Mouse (Mus musculus): ENCODE results near the gene Fry. TPM values are rescaled to one million over a fixed set of nuclear protein-coding genes. Genes with fewer than 3 reads are reported as not detected.
A peak's percentile ranks its signal among the peaks of the same experiment; 100 is the strongest.

Gene Fry
- polyA plus RNA-seq, 1 experiment: 5.6 TPM

DNA sequence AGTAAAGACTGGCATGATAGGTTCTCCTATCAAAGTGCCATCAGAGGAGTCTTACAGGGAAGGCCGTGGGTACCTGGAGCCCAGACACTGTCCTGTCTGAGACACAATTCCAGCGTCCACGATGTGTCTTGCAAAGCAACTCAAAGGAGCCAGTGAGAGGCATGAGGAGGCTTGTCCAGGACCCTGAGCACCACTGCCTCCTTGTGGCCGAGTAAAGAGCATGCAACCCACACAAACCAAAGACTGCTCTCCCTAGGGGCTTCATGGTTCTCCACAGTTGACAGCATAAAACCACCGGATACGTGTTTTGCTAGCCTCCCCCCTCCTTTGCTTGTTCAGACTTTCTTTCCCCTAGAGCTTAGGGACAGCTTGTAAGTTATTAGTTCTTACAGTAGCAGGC is 39.2 kb downstream of the Fry start:
- no peaks in the 10 kb centered on the region for H3K4me1 ChIP-seq (ENCODE audit: control insufficient read depth, insufficient read depth, insufficient read length, low read length)
- no peak overlapping the region for H3K27ac ChIP-seq (ENCODE audit: insufficient read depth, low read depth, low read length)
- 42% methylated on average over 6 of the region's 6 CpGs for WGBS
- H3K36me3 ChIP-seq (ENCODE audit: control insufficient read depth, insufficient read depth, low read length): no peaks in the 10 kb centered on the region
- H3K27me3 ChIP-seq (ENCODE audit: control insufficient read depth, insufficient read depth, low read length): no peaks in the 10 kb centered on the region
- TF ChIP-seq POLR2A (IDR thresholded peaks at IDR 0.05; ENCODE audit: low read depth, low read length) (no peak), CTCF (IDR thresholded peaks at IDR 0.05; ENCODE audit: extremely low read depth, insufficient read length, insufficient replicate concordance, low read depth, low read length) (peak; percentile 72; the same call in 1 of the 2 replicates)
- no peak overlapping the region for H3K4me3 ChIP-seq (ENCODE audit: low read depth, low read length)

DNA sequence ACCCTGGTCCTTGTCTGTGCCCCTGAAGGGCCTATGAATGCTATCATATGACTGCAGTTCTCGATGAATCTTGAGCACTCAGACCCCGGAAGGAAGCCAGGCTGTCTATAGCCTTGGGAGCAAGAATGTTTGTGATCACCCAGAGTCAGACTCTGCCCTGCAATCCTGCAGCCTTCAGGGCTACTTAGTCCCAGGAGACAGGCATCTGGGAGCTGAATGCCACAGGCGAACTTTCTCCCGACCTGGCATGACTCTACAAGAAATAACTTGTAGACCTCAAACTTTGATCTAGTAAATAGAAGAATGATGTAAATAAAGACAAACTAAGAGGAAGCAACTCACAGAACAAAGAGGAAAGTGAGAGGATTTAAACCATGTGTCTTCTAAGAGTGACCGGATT is 40.7 kb downstream of the Fry start:
- Histone ChIP-seq H3K4me1 (ENCODE audit: control insufficient read depth, insufficient read depth, insufficient read length, low read length) (no peaks in the 10 kb centered on the region), H3K4me3 (ENCODE audit: low read depth, low read length) (no peak overlapping the region), H3K27ac (ENCODE audit: insufficient read depth, low read depth, low read length) (no peak overlapping the region), H3K36me3 (ENCODE audit: control insufficient read depth, insufficient read depth, low read length) (no peaks in the 10 kb centered on the region), H3K27me3 (ENCODE audit: control insufficient read depth, insufficient read depth, low read length) (no peaks in the 10 kb centered on the region)
- 59% methylated on average over 5 of the region's 5 CpGs for WGBS
- TF ChIP-seq POLR2A (IDR thresholded peaks at IDR 0.05; ENCODE audit: low read depth, low read length): no peak
- no peak for TF ChIP-seq CTCF (IDR thresholded peaks at IDR 0.05; ENCODE audit: extremely low read depth, insufficient read length, insufficient replicate concordance, low read depth, low read length)

DNA sequence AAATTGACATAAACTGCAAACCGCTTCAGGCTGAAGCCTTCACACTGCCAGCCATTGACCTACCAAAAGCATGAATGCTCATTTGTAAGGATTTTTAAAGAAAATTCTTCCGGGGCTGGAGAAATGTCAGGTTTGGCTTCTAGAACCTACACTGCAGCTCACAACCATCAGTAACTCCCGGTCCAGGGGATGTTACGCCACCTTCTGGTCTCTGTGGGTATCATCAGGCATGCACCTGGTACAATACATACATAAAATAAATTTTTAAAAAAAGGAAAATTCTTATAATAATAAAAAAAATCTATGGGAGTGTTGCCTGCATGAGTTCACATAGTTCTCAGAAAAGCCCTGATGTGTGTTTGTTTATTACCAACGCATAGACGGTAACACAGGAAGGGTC is 42.7 kb downstream of the Fry start:
- H3K27me3 ChIP-seq (ENCODE audit: control insufficient read depth, insufficient read depth, low read length): no peaks in the 10 kb centered on the region
- no peaks in the 10 kb centered on the region for H3K4me1 ChIP-seq (ENCODE audit: control insufficient read depth, insufficient read depth, insufficient read length, low read length)
- WGBS: 83% methylated on average over 6 of the region's 6 CpGs
- H3K27ac ChIP-seq (ENCODE audit: insufficient read depth, low read depth, low read length): no peak overlapping the region
- H3K4me3 ChIP-seq (ENCODE audit: low read depth, low read length): no peak overlapping the region
- no peaks in the 10 kb centered on the region for H3K36me3 ChIP-seq (ENCODE audit: control insufficient read depth, insufficient read depth, low read length)
- TF ChIP-seq POLR2A (IDR thresholded peaks at IDR 0.05; ENCODE audit: low read depth, low read length) (no peak), CTCF (IDR thresholded peaks at IDR 0.05; ENCODE audit: extremely low read depth, insufficient read length, insufficient replicate concordance, low read depth, low read length) (no peak; the same call in 1 of the 2 replicates)

DNA sequence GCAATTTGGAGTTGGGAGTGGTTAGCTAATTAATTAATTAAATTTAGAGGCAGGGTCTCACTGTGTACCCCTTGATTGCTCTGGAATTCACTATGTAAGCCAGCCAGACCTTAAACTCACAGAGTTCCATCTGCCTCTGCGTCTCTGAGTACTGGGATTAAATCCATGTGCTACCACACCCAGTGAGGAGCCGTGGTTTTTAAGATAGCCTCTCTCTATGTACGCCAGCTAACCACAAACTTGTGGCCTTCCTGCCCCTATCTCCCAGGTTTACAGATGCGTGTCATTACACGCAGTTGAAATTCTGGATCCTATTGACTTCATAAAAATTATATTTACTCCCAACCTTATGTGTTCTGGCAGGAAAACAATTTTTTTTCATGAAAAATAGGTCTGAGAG is 43.5 kb downstream of the Fry start:
- 69% methylated on average over 5 of the region's 5 CpGs for WGBS
- TF ChIP-seq CTCF (IDR thresholded peaks at IDR 0.05; ENCODE audit: extremely low read depth, insufficient read length, insufficient replicate concordance, low read depth, low read length): no peak
- no peak for TF ChIP-seq POLR2A (IDR thresholded peaks at IDR 0.05; ENCODE audit: low read depth, low read length)
- Histone ChIP-seq H3K36me3 (ENCODE audit: control insufficient read depth, insufficient read depth, low read length) (no peaks in the 10 kb centered on the region), H3K4me3 (ENCODE audit: low read depth, low read length) (no peak overlapping the region), H3K27ac (ENCODE audit: insufficient read depth, low read depth, low read length) (no peak overlapping the region), H3K27me3 (ENCODE audit: control insufficient read depth, insufficient read depth, low read length) (no peaks in the 10 kb centered on the region), H3K4me1 (ENCODE audit: control insufficient read depth, insufficient read depth, insufficient read length, low read length) (no peaks in the 10 kb centered on the region)

DNA sequence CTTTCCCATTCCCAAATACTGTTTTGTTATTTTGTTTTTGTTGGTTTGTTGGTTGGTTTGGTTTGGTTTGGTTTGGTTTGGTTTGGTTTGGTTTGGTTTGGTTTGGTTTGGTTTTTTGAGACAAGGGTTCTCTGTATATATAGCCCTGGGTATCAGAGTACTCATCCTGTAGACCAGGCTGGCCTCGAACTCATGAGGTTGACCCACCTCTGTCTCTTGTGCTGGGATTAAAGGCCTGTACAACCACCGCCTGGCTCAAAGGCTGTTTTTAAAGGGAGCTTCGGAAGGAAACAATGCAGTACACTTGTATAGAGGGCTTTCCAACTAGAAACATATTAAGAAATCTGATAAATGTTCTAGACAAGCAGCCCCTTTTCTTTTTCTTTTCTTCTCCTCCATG is 46.2 kb downstream of the Fry start:
- H3K4me1 ChIP-seq (ENCODE audit: control insufficient read depth, insufficient read depth, insufficient read length, low read length): no peaks in the 10 kb centered on the region
- no peak overlapping the region for H3K27ac ChIP-seq (ENCODE audit: insufficient read depth, low read depth, low read length)
- WGBS: 86% methylated on average over 3 of the region's 3 CpGs
- H3K27me3 ChIP-seq (ENCODE audit: control insufficient read depth, insufficient read depth, low read length): no peaks in the 10 kb centered on the region
- H3K4me3 ChIP-seq (ENCODE audit: low read depth, low read length): no peak overlapping the region
- no peaks in the 10 kb centered on the region for H3K36me3 ChIP-seq (ENCODE audit: control insufficient read depth, insufficient read depth, low read length)
- TF ChIP-seq CTCF (IDR thresholded peaks at IDR 0.05; ENCODE audit: extremely low read depth, insufficient read length, insufficient replicate concordance, low read depth, low read length) (no peak), POLR2A (IDR thresholded peaks at IDR 0.05; ENCODE audit: low read depth, low read length) (no peak)

DNA sequence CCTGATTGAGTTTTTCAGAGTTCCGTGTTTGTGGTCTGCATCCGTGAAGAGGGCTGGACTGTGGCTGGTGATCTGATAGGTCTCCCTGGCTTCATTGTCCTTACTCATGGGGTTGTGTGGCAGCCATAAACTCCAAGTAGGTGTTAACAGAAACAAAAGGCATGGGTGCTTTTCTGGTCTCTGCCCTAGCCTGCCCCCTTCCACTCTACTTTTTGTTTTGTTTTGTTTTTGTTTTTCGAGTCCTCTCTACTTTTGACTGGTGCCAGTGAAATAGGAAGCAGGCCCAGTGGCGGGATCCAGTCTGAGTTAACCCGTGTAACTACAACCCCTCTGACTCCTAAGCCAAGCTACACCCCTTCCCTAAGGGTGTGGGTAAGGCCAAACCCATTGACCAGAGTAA is 48.4 kb downstream of the Fry start:
- Histone ChIP-seq H3K27me3 (ENCODE audit: control insufficient read depth, insufficient read depth, low read length) (no peaks in the 10 kb centered on the region), H3K4me3 (ENCODE audit: low read depth, low read length) (no peak overlapping the region), H3K27ac (ENCODE audit: insufficient read depth, low read depth, low read length) (no peak overlapping the region), H3K4me1 (ENCODE audit: control insufficient read depth, insufficient read depth, insufficient read length, low read length) (no peaks in the 10 kb centered on the region), H3K36me3 (ENCODE audit: control insufficient read depth, insufficient read depth, low read length) (no peaks in the 10 kb centered on the region)
- no peak for TF ChIP-seq POLR2A (IDR thresholded peaks at IDR 0.05; ENCODE audit: low read depth, low read length)
- no peak for TF ChIP-seq CTCF (IDR thresholded peaks at IDR 0.05; ENCODE audit: extremely low read depth, insufficient read length, insufficient replicate concordance, low read depth, low read length)
- WGBS: 74% methylated on average over 5 of the region's 5 CpGs

DNA sequence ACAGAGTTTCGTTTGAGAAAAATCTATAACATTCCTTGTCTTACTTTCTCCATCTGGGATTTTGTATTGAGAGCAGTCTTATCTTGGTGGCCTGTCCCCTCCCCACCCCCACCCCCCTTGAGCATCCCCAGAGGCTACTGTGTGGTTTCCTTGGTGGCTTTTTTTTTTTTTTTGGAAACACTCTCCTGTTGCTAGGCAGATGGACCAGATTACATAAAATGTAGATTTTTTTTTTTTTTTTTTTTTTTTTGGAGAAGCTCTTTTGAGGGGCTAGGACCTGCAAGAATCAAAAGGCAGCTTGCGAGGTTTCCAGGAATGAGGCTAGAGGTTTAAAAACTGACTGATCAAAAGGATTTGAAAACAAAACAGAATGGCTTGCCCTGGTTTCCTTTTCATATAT is 48.8 kb downstream of the Fry start:
- WGBS: 51% methylated on average over 2 of the region's 2 CpGs
- H3K27ac ChIP-seq (ENCODE audit: insufficient read depth, low read depth, low read length): no peak overlapping the region

DNA sequence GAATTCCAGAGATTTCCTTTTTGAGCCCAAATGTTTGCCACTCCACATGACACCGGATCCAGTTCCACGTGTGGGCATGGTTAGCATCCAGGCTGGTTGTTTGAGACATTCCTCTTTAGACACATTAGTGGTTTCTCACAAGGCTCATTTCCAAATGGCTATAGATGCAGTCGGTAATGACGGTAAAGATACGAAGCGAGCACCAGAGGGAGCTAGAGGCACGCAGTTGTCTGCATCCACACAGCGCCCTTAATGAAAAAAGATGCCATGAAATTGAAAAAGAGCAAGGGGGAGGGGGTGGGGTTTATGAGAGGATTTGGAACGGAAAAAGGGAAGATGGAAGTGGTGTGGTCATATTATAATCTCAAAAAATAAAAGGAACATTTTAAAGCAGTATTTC is 50.3 kb downstream of the Fry start:
- no peaks in the 10 kb centered on the region for H3K36me3 ChIP-seq (ENCODE audit: control insufficient read depth, insufficient read depth, low read length)
- H3K27ac ChIP-seq (ENCODE audit: insufficient read depth, low read depth, low read length): no peak overlapping the region
- no peak overlapping the region for H3K4me3 ChIP-seq (ENCODE audit: low read depth, low read length)
- TF ChIP-seq POLR2A (IDR thresholded peaks at IDR 0.05; ENCODE audit: low read depth, low read length): no peak
- peak; percentile 84; the same call in 1 of the 2 replicates for TF ChIP-seq CTCF (IDR thresholded peaks at IDR 0.05; ENCODE audit: extremely low read depth, insufficient read length, insufficient replicate concordance, low read depth, low read length)
- no peaks in the 10 kb centered on the region for H3K4me1 ChIP-seq (ENCODE audit: control insufficient read depth, insufficient read depth, insufficient read length, low read length)
- H3K27me3 ChIP-seq (ENCODE audit: control insufficient read depth, insufficient read depth, low read length): no peaks in the 10 kb centered on the region
- WGBS: 5% methylated on average over 9 of the region's 9 CpGs

More for the DNA sequence above, 48.8 kb downstream of the Fry start:
- Histone ChIP-seq H3K27me3 (ENCODE audit: control insufficient read depth, insufficient read depth, low read length) (no peaks in the 10 kb centered on the region), H3K4me1 (ENCODE audit: control insufficient read depth, insufficient read depth, insufficient read length, low read length) (no peaks in the 10 kb centered on the region), H3K4me3 (ENCODE audit: low read depth, low read length) (no peak overlapping the region), H3K36me3 (ENCODE audit: control insufficient read depth, insufficient read depth, low read length) (no peaks in the 10 kb centered on the region)
- TF ChIP-seq CTCF (IDR thresholded peaks at IDR 0.05; ENCODE audit: extremely low read depth, insufficient read length, insufficient replicate concordance, low read depth, low read length) (no peak), POLR2A (IDR thresholded peaks at IDR 0.05; ENCODE audit: low read depth, low read length) (no peak)
